In genomic region chr2:21964027-21964605, GRCm38 (mm10) we compare ENCODE assay signal across 8 mouse cellular contexts.
A peak's percentile ranks its signal among the peaks of the same experiment; 100 is the strongest.
DNase-seq lines count a peak whose midpoint lies in the region; ATAC-seq and TF ChIP-seq lines count a peak whose summit lies in the region.

No protein-coding gene starts in this region.

- H3K9me3 ChIP-seq in lung, embryonic 14.5 days (ENCODE audit: low read depth, low read length) = no peaks in the 10 kb centered on the region
- H3K9me3 ChIP-seq in hindbrain, embryonic 12.5 days (replicated peaks) = no peaks in the 10 kb centered on the region

- no peak for TF ChIP-seq CTCF in lung, embryonic 14.5 days (IDR thresholded peaks at IDR 0.05; ENCODE audit: low read depth)

- 1% methylated on average over 10 of the region's 10 CpGs for WGBS in lung, embryonic 14.5 days
- 3% methylated on average over 10 of the region's 10 CpGs for WGBS in hindbrain, embryonic 12.5 days

- peak; percentile 44 for DNase-seq in lung, embryonic 14.5 days
- no peak for DNase-seq in lung, postnatal 14 days
- peak; percentile 76 for DNase-seq in embryo, embryonic 10.5 days (ENCODE audit: low spot score)
- DNase-seq in mesoderm, embryonic 11.5 days (ENCODE audit: low read depth, low spot score) = peak; percentile 74
- DNase-seq in adrenal gland, adult (ENCODE audit: inconsistent age in 2 of 2, low spot score in 1 of 2) = no peak
- DNase-seq in urinary bladder, adult 2 months (ENCODE audit: low spot score) = no peak
- no peak for DNase-seq in lung, postnatal 10 days

- H3K9ac ChIP-seq in lung, embryonic 14.5 days = no peak overlapping the region
- H3K9ac ChIP-seq in hindbrain, embryonic 12.5 days = peak overlapping the region; percentile 35; the same call in 1 of the 2 replicates

- no peak overlapping the region for H3K27ac ChIP-seq in lung, embryonic 14.5 days (ENCODE audit: low read depth)
- H3K27ac ChIP-seq in hindbrain, embryonic 12.5 days = peak overlapping the region; percentile 86

- no peak overlapping the region for H3K4me3 ChIP-seq in lung, embryonic 14.5 days (ENCODE audit: low read depth, low read length)
- H3K4me3 ChIP-seq in hindbrain, embryonic 12.5 days = 0 out of 2 replicates have a peak overlapping the region, but pooled peaks have one; percentile 6

- peak overlapping the region; percentile 44 for H3K4me2 ChIP-seq in lung, embryonic 14.5 days
- peak overlapping the region; percentile 46 for H3K4me2 ChIP-seq in hindbrain, embryonic 12.5 days (replicated peaks)

- no peaks in the 10 kb centered on the region for H3K4me1 ChIP-seq in lung, embryonic 14.5 days (ENCODE audit: insufficient read depth)
- H3K4me1 ChIP-seq in hindbrain, embryonic 12.5 days = peaks cover 11% of the 10 kb centered on the region

- H3K36me3 ChIP-seq in lung, embryonic 14.5 days (ENCODE audit: insufficient read depth) = no peaks in the 10 kb centered on the region
- H3K36me3 ChIP-seq in hindbrain, embryonic 12.5 days = no peaks in the 10 kb centered on the region

- no peaks in the 10 kb centered on the region for H3K27me3 ChIP-seq in lung, embryonic 14.5 days (ENCODE audit: insufficient read depth, low read length)
- H3K27me3 ChIP-seq in hindbrain, embryonic 12.5 days = no peaks in the 10 kb centered on the region

- ATAC-seq in lung, embryonic 14.5 days (ENCODE audit: insufficient read depth) = peak; percentile 82
- ATAC-seq in hindbrain, embryonic 12.5 days (ENCODE audit: low FRiP score) = peak; percentile 93

Comparison
In these comparisons a context has a peak if more than half of its experiments do, and no peak if none do; other contexts are left out.
1. DNase-seq: peak in lung, embryonic 14.5 days (single experiment), embryo, embryonic 10.5 days (single experiment) and mesoderm, embryonic 11.5 days (single experiment); none in lung, postnatal 14 days (single experiment), adrenal gland, adult (0 of 2), urinary bladder, adult 2 months (single experiment) and lung, postnatal 10 days (single experiment).